Mouse (Mus musculus) cerebellum, postnatal 14 days (tissue): ENCODE data around the gene Gm3183.
"Not testable (repeated sequence)": the region's sequence is repeated elsewhere in the genome, so short reads cannot be mapped to it uniquely, and the experiment has no call there.

Source experiments
- DNase-seq, 2 experiments: peaks; one replicate each; pipeline ENCODE4 v3.0.0; 2021; ENCODE audit warnings: mixed read lengths in 2 of 2

The Gm3183 gene

DNA sequence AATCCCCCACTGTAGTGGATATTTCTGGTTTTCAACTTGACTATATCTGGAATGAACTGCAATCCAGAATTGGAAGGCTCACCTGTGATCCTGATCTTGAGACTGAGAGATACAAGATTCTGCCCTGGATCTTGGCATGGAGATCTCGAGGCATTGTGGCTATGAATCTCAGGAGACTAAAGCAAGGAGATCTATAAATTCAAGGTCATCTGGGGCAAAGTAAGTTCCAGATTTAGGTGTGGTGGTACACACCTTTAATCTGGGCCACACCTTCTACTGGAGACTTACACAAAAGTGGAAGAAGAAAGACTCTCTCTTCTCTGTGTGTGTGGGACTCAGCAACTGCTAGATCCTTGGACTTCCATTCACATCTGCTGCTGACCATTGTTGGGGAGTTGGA is at the start of gene Gm3183:
TSS of gene Gm3183 (plus strand) at position 301 of the 400 bp plus-strand sequence.
- not testable (repeated sequence) for DNase-seq
